Mouse (Mus musculus): ENCODE data around the gene Prkar2a. TPM values are rescaled to one million over a fixed set of nuclear protein-coding genes. Genes with fewer than 3 reads are reported as not detected.

Gene Prkar2a
- polyA plus RNA-seq, 1 experiment from 2014 or later = 55.8 TPM

DNA sequence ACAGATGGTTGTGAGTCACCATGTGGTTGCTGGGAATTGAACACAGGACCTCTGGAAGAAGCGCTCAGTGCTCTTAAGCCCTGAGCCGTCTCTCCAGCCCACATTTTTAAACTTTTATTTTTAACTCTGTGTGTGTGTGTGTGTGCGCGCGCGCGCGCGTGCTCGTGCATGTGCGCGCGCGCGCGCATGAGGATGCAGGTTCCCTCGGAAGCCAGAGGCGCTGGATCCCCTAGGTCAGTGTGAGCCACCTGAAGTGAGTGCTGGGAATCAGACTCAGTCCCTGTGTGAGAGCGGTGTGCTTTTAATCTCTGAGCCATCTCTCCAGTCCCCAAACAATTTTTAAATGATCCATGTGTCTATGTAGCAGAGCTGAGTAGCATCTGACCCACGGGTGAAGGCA is 70.0 kb downstream of the Prkar2a start:
- H3K27me3 ChIP-seq = no peaks in the 10 kb centered on the region
- no peaks in the 10 kb centered on the region for H3K9me3 ChIP-seq
- H3K4me1 ChIP-seq = no peaks in the 10 kb centered on the region
- ATAC-seq (ENCODE audit: low FRiP score) = no peak
- H3K4me2 ChIP-seq = no peak overlapping the region
- H3K36me3 ChIP-seq (replicated peaks) = no peaks in the 10 kb centered on the region
- H3K4me3 ChIP-seq (replicated peaks) = no peak overlapping the region
- 93% methylated on average over 20 of the region's 20 CpGs for WGBS
- H3K27ac ChIP-seq = no peak overlapping the region
- H3K9ac ChIP-seq = no peak overlapping the region

DNA sequence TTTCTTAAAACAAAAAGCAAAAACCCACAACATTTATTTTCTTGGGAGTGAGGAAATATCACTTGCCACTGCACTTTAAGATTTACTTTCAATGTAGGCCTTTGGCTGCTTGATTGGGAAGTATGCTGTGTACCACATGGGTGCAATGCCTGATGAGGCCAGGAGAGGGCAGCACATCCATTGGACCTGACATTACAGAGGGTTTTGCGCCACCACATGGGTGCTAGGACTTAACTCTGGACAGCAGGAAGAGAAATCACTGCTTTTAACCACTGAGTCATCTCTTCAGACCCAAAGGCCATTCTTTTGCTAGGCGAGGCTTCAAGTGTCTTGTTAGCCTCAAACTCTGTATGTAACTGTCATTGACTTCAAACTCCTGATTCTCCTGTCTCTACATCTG is 70.7 kb downstream of the Prkar2a start:
- Histone ChIP-seq H3K27ac (no peak overlapping the region), H3K9me3 (no peaks in the 10 kb centered on the region), H3K4me2 (no peak overlapping the region), H3K4me3 (replicated peaks) (no peak overlapping the region), H3K9ac (no peak overlapping the region), H3K27me3 (no peaks in the 10 kb centered on the region), H3K4me1 (no peaks in the 10 kb centered on the region), H3K36me3 (replicated peaks) (no peaks in the 10 kb centered on the region)
- no peak for ATAC-seq (ENCODE audit: low FRiP score)
- WGBS = 60% methylated on average over 2 of the region's 2 CpGs

DNA sequence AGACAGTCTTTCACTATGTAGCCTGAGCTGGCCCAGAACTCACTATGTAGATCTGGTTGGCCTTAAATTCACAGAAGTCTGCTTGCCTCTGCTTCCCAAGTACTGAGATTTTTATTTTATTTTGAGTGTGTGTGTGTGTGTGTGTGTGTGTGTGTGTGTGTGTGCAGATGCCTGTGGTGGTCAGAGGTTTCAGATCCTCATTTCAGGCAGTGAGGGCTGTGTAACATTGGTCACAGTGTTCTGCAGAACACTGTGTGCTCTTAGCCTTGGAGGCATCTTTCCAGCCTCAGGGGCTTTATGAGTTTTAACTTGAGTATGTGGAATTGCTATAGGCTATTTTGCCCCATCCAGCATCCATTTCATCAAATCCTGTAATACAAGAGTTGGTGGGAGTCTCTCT is 72.4 kb downstream of the Prkar2a start:
- no peak overlapping the region for H3K4me2 ChIP-seq
- ATAC-seq (ENCODE audit: low FRiP score) = no peak
- H3K27me3 ChIP-seq = no peaks in the 10 kb centered on the region
- no peak overlapping the region for H3K9ac ChIP-seq
- no peaks in the 10 kb centered on the region for H3K36me3 ChIP-seq (replicated peaks)
- H3K9me3 ChIP-seq = no peaks in the 10 kb centered on the region
- no peaks in the 10 kb centered on the region for H3K4me1 ChIP-seq
- no peak overlapping the region for H3K4me3 ChIP-seq (replicated peaks)
- no peak overlapping the region for H3K27ac ChIP-seq

DNA sequence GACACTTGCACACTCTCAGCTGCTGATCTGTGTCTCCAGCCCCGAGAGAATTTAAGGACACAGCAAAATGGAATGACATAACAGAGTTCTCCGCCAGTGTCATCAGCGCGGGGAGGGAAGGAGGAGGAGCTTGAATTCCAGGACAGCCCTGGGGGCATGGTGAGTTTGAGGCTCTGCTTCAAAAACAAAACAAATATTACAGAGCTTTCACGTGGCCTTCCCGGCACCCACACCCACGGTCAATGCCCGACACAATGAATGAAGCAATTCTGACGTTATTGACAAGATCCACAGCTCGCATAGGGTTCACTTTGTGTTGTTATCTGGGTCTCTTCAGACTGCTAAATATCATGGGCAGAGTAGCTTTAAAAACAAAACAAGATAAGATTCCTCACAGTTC is 75.9 kb downstream of the Prkar2a start:
- Histone ChIP-seq H3K9ac (no peak overlapping the region), H3K9me3 (no peaks in the 10 kb centered on the region), H3K4me2 (no peak overlapping the region), H3K4me1 (no peaks in the 10 kb centered on the region), H3K36me3 (replicated peaks) (no peaks in the 10 kb centered on the region), H3K4me3 (replicated peaks) (no peak overlapping the region), H3K27me3 (no peaks in the 10 kb centered on the region), H3K27ac (no peak overlapping the region)
- WGBS = 84% methylated on average over 10 of the region's 10 CpGs
- no peak for ATAC-seq (ENCODE audit: low FRiP score)

DNA sequence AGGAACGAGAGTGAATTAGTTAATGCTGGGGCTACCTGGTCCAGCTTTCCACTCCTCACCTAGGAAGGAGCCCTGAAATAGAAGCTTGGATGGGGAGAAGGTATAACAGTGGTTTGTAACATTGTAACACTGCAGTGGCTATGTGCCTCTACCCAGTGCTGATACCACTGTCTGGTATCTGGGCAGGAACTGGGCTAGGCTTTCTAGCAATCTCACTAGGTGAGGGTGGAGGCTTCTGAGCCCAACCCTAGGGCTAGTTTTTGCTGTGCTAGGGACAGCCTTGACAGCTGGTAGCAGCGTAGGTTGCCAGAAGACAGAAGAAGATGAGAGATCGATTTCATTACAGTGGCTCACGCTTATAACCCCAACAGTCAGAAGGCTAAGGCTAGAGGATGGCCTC is 87.5 kb downstream of the Prkar2a start:
- H3K4me3 ChIP-seq (replicated peaks) = no peak overlapping the region
- ATAC-seq (ENCODE audit: low FRiP score) = no peak
- peaks cover 6% of the 10 kb centered on the region for H3K4me1 ChIP-seq
- 86% methylated on average over 4 of the region's 4 CpGs for WGBS
- H3K27me3 ChIP-seq = no peaks in the 10 kb centered on the region
- H3K36me3 ChIP-seq (replicated peaks) = no peaks in the 10 kb centered on the region
- no peak overlapping the region for H3K9ac ChIP-seq
- no peak overlapping the region for H3K27ac ChIP-seq
- no peak overlapping the region for H3K4me2 ChIP-seq
- no peaks in the 10 kb centered on the region for H3K9me3 ChIP-seq

DNA sequence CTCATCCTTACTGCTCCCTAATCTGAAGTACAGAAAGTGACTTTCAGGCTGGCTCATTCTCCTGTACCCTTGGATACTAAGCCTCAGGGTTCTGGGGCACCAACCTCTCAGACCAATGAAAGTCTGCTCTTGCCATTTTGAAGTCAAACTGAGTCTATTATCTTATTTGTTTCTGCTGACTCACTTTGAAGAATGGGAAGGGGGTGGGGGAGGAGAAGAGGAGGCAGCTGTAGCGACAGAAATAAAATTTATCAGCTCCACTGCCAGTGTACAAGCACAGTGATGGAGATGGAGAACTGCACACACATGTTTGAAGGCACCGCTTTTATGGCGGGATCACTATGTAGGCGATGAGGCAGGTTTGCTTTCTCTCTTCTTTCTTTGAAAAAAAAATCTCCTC is 88.2 kb downstream of the Prkar2a start:
- Histone ChIP-seq H3K4me3 (replicated peaks) (no peak overlapping the region), H3K4me1 (peaks cover 9% of the 10 kb centered on the region), H3K9me3 (no peaks in the 10 kb centered on the region), H3K36me3 (replicated peaks) (no peaks in the 10 kb centered on the region), H3K27me3 (no peaks in the 10 kb centered on the region), H3K4me2 (no peak overlapping the region), H3K27ac (no peak overlapping the region), H3K9ac (no peak overlapping the region)
- ATAC-seq (ENCODE audit: low FRiP score) = no peak
- WGBS = 90% methylated on average over 4 of the region's 4 CpGs

DNA sequence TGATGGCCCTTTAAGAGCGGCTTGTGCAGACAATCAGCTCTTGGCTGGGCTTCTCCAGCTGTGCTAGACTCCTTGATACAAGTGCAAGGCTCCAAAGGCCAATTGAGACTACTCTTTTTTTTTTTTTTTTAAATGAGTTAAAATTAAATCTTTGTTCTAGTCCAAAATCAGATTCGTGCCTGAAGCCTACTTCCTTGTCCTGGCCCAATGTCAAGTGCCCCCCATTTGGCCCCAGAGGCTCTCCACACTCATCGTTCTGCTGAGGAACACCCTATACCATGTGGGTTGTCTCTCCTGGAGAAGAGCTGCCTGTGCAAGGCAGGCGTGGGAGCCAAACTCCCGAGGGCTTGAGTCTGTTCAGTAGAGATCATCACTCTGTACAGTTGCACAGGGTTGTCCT is 91.8 kb downstream of the Prkar2a start:
- Histone ChIP-seq H3K4me1 (peaks cover 21% of the 10 kb centered on the region), H3K27ac (no peak overlapping the region)
- no peak for ATAC-seq (ENCODE audit: low FRiP score)

DNA sequence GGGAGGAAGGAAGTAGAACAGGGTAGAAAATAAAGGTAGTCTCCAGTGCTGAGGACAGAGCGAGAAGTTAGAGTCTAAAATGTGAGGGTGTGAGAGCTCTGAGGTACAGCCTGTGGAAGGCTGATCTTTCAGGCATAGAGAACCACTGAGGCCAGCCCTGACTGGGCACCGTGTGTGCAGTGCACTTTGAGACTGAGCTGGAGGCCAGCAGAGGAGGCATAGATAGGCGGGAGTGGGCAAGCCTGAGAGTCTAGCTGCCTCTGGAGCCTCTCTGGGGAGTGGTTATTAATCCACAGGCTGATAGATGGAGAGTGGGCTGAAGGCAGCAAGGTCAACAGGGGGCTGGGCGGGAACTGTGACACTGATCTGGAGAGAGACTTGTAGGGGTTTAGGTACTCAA is 92.8 kb downstream of the Prkar2a start:
- 77% methylated on average over 4 of the region's 4 CpGs for WGBS
- ATAC-seq (ENCODE audit: low FRiP score) = no peak
- Histone ChIP-seq H3K27ac (0 out of 2 replicates have a peak overlapping the region, but pooled peaks have one; percentile 8), H3K27me3 (no peaks in the 10 kb centered on the region), H3K4me1 (peaks cover 30% of the 10 kb centered on the region), H3K9me3 (no peaks in the 10 kb centered on the region), H3K9ac (no peak overlapping the region), H3K36me3 (replicated peaks) (peaks cover 6% of the 10 kb centered on the region; the same call in 1 of the 2 replicates), H3K4me2 (no peak overlapping the region), H3K4me3 (replicated peaks) (no peak overlapping the region)

More for the DNA sequence above, 91.8 kb downstream of the Prkar2a start:
- H3K4me3 ChIP-seq (replicated peaks) = no peak overlapping the region
- no peaks in the 10 kb centered on the region for H3K27me3 ChIP-seq
- WGBS = 68% methylated on average over 5 of the region's 5 CpGs
- H3K9ac ChIP-seq = no peak overlapping the region
- no peak overlapping the region for H3K4me2 ChIP-seq
- H3K36me3 ChIP-seq (replicated peaks) = 0 out of 2 replicates have a peak, but pooled peaks cover under 1% of the 10 kb centered on the region
- no peaks in the 10 kb centered on the region for H3K9me3 ChIP-seq

DNA sequence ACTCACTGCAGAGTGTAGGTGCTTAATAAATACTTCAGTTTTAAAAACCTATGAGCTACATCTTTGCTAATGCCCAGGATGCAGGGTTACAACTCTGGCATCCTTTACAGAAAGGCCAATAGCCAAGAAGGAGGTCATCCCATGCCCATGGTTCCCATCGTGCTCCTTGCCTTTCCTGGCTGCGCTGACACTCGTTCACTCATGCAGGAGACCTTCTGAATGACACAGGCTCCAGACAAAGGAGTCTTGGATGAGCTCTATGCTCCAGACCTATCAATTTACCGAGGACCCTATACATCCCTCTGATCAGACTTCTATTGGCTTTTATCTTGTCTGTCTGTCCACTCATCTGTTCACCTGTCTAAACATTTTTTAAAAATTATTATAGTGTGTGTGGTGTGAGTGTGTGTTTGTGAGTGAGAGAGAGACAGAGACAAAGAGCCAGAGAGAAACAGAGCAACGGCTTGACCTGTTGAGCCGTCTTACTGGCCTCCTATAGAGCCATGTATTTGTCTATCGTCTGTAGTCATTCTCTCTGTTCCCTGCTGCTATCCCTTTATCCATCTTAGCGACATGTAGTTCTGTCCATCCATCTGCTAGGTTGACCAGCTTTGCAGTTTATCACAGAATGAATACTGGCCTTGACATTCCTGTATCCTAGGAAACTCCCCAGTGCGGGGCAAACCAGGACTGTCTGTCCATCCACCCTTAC is 93.9 kb downstream of the Prkar2a start:
- H3K9me3 ChIP-seq = no peaks in the 10 kb centered on the region
- peak overlapping the region; percentile 88 for H3K9ac ChIP-seq
- 14% methylated on average over 9 of the region's 9 CpGs for WGBS
- H3K27ac ChIP-seq = peak overlapping the region; percentile 93
- peaks cover 10% of the 10 kb centered on the region; the same call in 1 of the 2 replicates for H3K36me3 ChIP-seq (replicated peaks)
- peaks cover 41% of the 10 kb centered on the region for H3K4me1 ChIP-seq
- peak; percentile 8 for ATAC-seq (ENCODE audit: low FRiP score)
- H3K4me2 ChIP-seq = peak overlapping the region; percentile 80
- peak overlapping the region; percentile 86 for H3K4me3 ChIP-seq (replicated peaks)
- no peaks in the 10 kb centered on the region for H3K27me3 ChIP-seq

DNA sequence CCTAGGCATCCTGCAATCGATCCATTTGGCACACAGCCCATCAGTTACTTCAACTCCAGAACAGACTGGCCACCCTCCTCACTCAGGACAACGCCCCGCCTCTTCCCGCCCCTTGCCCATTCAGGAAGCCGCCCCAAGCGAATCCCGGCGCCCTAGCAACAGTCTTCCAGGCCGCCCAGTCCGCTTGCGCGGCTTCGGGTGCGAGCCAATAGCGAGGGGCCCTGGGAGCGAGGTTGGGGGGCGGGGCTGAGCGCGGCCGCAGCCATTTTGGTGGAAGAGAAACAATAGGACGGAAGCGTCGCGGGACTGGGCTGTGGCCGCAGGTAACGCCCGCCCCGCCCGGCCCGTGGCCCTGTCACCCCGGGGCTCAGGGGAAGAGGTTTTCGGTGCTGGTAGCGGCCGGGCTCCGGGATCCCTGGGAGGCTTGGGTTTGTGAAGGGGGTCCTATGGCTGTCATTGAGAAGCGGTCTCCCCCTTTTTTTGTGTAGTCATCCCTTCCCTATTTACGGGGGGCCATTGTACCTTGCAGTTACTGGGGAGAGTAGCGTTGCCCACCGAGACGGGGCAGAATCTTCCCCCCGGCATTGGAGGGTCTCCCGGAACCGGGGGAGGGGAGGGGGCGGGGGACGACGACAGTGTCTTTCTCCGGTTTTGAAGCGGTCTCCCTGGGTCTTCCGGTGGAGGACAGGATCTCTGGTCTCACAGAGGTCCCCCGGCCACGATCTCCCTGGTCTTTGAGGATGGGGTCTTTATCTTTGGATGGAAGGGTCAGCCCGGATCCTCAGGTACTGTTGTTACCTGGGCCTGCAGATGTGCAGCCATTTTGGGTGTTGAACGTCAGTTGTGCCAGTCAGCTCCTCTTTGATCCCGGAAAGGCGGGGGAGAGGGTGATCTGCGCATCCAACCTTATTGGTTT is 94.7 kb downstream of the Prkar2a start, which contains the start of gene Ip6k2:
Gene Ip6k2 (plus strand): TSS at position 249 of the 916 bp plus-strand sequence.
- Histone ChIP-seq H3K36me3 (replicated peaks) (peaks cover 10% of the 10 kb centered on the region; the same call in 1 of the 2 replicates), H3K4me2 (peak within 1 kb of the TSS; percentile 80), H3K9me3 (no peaks in the 10 kb centered on the region), H3K4me3 (replicated peaks) (peak within 1 kb of the TSS; percentile 86), H3K27me3 (no peaks in the 10 kb centered on the region), H3K9ac (peak within 1 kb of the TSS; percentile 88), H3K27ac (peak within 1 kb of the TSS; percentile 93), H3K4me1 (peaks cover 49% of the 10 kb centered on the region)
- WGBS = under 1% methylated on average over 56 of the region's 56 CpGs
- peak; percentile 99 for ATAC-seq (ENCODE audit: low FRiP score)

DNA sequence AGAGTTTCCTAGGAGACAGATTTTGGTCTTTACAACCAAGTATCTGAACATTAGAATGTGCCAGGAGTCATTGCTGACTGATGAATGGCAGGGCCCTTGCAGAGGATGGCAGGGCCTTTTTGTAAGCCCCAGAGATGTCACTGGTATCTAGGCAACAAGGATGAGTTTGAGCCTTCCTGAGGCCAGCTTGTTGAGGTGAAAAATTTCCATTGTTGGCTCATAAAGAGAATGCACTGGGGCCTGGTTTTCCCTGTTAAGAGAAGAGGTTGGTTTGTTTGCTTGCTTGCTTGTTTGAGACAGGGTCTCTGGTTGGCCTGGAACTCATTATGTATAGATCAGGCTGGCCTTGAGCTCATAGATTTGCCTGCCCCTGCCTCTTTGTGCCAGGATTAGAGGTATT is 96.3 kb downstream of the Prkar2a start:
- Histone ChIP-seq H3K4me3 (replicated peaks) (peak overlapping the region; percentile 86), H3K9me3 (no peaks in the 10 kb centered on the region), H3K27ac (peak overlapping the region; percentile 66), H3K4me2 (peak overlapping the region; percentile 80), H3K9ac (peak overlapping the region; percentile 88), H3K4me1 (peaks cover 61% of the 10 kb centered on the region), H3K36me3 (replicated peaks) (peaks cover 10% of the 10 kb centered on the region; the same call in 1 of the 2 replicates), H3K27me3 (no peaks in the 10 kb centered on the region)
- no peak for ATAC-seq (ENCODE audit: low FRiP score)

DNA sequence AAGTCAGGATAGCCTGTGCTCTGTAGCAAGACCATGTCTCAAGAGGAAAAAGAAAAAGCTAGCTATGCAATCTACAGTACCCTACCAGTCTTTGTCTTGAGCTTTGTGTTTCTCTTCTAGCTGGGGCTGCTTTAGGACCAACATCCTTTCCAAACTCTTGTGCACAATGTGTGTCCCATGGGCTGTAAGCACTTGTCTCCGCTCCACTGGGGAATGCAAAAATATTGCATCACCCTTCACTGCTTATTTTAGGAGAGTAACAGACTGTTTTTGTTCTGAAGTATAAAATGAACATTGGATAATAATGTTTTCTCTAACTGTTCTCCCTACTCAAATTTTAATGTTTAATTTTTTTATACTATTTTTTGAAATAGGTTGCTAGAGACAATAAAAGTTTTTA is 97.4 kb downstream of the Prkar2a start:
- H3K4me3 ChIP-seq (replicated peaks) = peak overlapping the region; percentile 86

More for the DNA sequence above, 97.4 kb downstream of the Prkar2a start:
- Histone ChIP-seq H3K4me2 (peak overlapping the region; percentile 80), H3K9me3 (no peaks in the 10 kb centered on the region), H3K36me3 (replicated peaks) (peaks cover 10% of the 10 kb centered on the region; the same call in 1 of the 2 replicates), H3K27me3 (no peaks in the 10 kb centered on the region), H3K4me1 (peaks cover 67% of the 10 kb centered on the region), H3K27ac (no peak overlapping the region), H3K9ac (no peak overlapping the region)
- 85% methylated on average over 1 of the region's 1 CpGs for WGBS
- no peak for ATAC-seq (ENCODE audit: low FRiP score)
